Mouse (Mus musculus) forelimb bud, embryonic 11.5 days (tissue): ENCODE measurements around the gene Espl1.
"Not testable (repeated sequence)": the region's sequence is repeated elsewhere in the genome, so short reads cannot be mapped to it uniquely, and the experiment has no call there.

Experiments used
- DNase-seq: peaks from one replicate; pipeline ENCODE4 v3.0.0-alpha.2; 2012; ENCODE audit warnings: low read depth, low spot score

Gene Espl1

DNA sequence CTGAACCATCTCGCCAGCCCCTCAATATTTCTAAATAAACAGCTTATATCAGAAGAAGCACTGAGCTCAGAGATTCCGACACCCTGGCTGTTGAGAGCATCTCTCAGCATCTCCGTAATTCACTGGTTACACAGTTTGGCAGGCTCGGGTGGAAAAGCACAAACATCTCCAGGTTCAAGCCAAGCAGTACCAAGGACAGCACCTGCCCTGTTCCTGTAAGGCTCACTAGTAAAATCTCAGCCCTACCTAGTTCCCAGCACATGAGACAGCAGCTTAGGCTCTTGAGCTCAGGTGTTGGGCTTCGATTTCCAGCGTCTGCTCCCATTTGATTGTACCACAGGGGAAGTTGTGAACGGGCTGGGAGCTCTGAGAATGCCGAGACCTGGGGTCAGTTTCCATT lies 39.2 kb downstream of the Espl1 start:
- no peak for DNase-seq

DNA sequence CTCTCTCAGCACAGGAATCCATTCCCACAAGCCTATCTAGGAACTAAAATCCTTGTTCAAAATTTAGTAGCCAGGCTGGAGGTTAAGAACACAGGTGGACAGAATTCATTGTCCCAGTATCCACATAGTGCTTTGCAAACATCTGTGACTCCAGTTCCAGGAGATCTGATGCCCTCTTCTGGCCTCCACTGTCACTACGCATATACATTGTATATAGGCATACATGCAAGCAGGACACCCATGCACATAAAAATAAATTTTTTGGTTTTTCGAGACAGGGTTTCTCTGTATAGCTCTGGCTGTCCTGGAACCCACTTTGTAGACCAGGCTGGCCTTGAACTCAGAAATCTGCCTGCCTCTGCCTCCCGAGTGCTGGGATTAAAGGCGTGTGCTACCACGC lies 39.9 kb downstream of the Espl1 start:
- DNase-seq = not testable (repeated sequence)

DNA sequence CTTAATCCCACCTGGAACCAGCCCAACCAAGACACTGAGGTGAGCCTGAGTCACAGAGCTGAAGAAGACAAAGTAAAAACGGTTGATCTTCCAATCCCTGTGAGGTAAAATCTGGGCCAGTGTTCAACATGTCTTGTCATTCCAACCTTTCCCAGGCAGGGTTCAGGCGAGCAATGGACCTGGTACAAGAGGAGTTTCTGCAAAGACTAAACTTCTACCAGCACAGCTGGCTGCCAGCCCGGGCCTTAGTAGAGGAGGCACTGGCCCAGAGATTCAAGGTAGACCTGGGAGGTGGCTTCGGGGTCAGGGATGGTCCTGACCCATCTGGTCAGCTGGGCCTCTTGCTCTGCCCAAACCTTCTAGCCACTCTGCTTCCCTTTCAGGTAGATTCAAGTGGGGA lies 40.9 kb downstream of the Espl1 start:
- DNase-seq = no peak

DNA sequence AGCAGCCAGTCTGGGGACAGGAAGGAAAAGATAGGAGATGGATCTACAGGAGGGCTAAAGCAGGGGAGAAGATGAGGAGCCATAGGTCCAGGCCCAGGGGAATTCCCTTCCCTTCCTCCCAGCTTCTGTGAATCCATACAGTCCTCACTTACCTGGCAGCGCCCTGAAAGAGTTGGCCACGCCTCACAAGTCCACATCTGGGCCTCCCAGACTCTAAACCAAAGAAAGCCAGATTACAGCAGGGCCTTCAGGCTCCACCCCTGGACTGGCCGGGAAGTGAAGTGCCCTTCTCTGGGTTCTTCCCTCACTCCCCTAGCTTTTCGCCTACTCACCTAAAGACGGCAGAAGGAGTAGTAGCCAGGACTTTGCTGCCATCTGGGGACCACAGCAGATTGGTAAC lies 43.5 kb downstream of the Espl1 start:
- DNase-seq = no peak

DNA sequence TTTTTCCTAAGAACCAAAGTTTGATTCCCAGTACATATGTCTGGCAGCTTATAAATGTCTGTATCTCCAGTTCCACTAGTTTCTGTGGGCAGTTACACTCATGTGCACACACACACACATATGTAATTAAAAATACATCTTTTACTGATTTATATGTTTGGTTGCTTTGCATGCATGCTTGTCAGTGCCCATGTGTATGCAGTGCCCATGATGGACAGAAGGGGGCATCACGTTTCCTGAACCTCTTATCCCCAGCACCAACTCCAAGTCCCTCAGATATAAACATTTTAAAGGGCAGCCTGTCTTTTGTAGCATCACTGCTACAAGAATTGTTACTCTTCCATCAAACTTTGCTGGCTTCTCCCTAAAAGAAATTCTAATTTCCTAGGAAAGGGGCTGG lies 45.5 kb downstream of the Espl1 start:
- DNase-seq = peak; percentile 56

DNA sequence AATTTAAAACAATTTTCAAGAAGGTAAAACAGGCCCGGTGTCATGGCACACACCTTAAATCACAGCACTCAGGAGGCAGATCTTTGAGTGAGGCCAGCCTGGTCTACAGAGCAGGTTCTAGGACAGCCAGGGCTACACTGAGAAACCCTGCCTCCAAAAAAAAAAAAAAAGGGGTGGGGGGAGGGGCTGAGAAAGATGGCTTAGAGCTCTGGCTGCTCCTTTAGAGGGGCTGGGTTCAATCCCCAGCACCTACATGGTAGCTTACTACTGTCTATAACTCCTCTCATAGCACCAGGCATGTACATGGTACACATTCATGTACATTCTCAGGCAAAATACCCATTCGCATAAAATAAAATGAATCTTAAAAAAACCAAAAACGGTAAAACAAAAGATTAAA lies 48.4 kb downstream of the Espl1 start:
- no peak for DNase-seq

DNA sequence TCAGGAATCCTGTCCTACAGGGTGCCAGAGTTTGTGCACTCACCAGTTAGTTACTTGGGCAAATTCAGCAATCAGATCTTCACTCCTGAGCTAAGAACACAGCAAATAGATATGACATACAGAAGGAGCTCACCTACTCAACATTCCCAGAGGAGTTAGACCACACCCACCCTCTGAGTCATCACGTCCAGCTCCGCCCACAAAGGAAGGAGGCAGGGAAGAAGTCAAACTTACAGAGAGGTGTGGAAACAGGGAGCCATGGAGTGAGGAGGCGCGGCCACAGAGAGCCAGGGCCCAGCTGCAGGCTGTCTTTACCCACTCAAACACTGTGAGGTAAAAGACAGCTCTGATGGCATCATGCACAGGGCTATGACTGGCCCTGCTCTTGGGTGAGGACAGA lies 50.4 kb downstream of the Espl1 start:
- no peak for DNase-seq

DNA sequence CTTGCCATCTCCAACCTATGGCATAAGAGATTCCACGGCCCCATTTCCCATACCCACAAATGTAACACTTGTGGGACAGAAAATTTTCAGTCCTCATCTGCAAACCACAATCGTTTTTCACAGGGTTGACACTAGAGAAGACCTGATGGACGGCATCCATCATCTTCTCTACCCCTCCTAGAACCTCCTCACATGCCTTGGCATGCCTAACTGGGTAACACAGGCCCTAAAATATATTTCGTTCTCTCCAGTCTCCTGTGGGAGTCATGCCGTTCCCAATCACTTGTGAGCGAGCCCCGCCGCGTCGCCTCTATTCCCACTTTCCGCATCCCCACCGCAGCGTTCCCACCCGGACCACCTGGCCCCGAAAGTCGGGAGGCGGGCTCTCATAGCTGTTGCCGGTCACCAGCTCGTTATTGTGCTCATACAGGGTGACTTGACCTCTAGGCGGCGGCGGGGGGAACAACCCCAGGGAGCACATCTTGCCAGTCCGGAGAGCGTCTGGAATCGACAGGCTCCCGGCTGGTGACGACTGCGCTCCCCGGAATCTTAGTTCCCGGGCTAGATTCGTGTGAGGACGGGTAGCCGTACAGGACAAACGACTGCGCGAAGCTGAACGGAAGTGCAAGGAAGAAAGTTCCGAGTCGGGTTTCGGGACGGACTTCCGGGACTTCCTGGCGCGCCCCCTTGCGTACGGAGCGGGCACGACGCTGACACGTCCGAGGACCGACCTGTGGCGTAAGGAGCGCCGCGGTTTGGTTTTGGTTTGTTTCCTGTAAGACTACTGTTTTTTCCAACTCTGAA lies 54.3 kb downstream of the Espl1 start, which contains the start of gene Aaas:
Gene Aaas, minus strand, starts transcription at position 634 of the 804 bp plus-strand sequence.
- peak; percentile 96 for DNase-seq

DNA sequence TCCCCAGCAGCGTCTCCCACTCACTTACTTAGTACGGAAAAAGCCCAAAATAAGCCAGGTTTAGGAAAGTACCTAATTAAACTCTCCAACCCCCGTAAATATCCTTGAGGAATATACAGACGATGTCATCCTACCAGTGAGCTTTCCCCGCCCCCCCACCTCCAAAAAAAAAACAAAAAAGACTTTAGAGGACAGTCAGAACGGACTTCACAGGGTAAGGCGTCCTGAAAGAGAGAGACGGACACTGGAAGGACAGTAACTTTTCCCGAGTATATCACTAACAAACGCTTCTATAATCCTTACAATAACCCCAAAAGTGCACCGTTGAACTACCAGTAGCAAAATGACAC lies 54.9 kb downstream of the Espl1 start:
- no peak for DNase-seq

DNA sequence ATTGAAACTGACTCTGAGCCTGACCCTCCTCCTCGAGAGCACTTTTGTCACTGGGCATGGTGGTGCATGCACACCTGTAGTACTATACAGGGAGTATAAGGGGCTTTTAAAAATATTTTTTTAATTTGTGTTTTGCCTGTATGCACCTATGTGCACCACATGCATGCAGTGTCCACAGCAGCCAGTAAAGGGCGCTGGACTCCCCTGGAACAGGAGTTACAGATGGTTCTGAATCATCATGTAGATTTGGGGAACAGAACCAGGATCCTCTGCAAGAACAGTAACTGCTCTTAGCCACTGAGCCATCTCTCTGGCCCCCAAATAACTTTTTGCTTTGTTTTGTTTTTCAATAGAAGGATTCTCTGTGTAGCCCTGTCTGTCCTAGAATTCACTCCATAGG lies 56.1 kb downstream of the Espl1 start:
- no peak for DNase-seq

DNA sequence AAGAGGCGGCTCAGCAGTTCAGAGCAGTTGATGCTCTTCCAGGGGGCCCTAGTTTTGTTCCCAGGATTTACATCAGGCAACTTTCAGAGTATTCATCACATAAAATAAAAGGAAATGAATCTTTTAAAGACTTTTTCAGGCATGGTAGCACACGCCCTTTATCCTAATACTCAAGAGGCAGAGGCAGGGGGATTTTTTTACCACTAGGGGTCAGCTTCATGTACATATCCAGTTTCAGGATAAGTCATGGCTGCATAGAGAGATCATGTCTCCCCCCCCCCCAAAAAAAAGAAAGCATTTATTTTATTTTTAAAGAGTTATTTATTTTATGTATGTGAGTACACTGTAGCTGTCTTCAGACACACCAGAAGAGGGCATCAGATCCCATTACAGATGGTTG lies 57.9 kb downstream of the Espl1 start:
- no peak for DNase-seq

DNA sequence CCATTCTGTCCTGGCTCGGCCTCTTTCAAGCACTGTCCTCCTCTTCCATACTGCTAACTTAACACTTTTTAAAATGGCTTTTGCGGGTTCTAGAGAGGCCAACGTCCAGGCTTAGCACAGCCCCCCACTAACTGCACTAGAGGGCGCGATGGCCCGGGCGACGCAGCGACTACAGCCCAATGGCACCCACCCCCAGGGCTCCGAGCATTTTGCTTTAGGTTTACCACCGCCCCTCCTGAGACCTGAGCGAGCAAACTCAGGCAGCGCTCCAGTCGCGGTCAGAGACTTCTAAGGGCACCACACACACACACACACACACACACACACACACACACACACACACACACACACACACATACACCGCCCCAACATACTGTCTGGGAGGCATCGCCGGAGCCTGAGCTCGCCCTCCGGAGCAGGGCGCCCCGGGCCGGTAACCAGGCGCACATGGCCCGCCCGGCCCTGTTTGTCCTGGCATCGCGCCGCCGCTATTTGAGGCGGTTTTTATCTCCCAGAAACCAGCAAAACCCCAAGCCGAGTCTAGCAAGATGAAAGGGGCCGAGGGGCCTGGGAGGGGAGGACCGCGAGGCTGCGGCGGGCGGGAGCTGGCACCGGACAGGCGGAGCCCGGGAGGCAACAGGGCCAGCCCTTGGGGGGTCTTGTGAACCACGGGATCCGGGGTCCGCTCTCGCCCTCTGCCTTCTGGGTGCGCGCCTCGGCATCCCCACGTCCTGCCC lies 59.2 kb downstream of the Espl1 start:
- peak; percentile 61 for DNase-seq

DNA sequence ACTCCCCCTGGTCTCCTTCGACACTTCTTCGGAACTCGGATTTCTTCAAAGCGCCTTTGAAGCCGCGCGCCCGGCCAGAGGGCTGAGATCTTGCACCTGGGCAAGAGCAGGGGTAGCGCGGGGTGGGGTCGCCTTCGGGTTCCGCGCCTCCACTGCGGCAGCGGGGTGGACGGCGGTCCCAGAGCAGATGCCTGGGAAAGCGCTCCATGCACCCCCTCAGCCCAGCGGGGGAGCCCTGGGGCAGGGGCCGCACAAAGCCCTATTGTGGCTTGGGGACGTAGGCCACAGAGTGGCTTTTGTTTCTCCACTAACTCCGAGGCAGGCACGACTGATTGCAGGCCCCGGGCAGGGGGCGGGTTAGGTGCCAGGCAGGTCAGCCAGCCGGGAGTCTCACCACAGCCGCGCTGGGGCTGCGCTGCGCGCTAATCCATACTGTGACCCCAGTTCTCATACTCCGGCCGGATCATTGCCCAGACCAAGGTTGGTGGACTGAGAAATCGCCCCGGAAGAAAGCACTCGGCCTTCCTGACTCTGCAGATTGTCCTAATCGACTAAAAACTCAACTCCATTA lies 59.9 kb downstream of the Espl1 start:
- peak; percentile 72 for DNase-seq

DNA sequence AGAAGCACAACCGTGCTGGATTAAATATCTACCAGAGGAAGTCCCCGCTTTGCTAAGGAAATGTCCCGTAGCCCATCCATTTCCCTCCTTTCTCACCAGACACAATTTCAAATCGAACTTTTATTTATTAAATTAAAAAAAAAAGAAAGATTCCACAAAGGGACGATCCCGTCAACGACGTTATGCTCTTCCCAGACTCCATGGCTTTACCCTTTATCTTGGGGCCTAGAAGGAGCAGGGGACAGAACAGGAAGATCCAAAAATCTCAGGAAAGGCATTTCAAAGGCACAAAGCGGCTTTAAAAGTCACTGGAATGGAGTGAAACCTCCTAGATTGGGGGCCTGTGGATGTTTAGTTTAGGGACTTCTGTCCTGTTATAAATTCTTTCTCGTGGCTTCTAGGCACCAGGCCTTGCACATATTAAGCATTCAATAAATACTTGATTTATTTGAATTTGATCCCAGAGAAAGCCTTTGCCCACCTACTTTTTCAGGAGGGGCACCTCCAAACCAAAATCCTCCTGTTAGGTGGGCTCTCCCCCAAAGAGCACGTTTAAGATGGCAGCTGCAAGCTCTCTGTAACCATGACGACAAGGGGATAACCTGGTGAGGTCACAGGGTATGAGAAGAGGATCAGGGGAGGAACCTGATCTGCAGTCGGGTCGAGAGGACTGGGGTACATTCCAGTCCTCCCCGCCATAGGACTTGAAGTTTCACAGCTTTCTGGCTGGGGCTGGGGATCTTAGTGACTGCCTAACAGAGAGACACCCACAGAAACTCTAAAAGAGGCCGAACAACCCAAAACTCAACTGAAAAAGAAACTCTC lies 60.6 kb downstream of the Espl1 start:
- DNase-seq = no peak

DNA sequence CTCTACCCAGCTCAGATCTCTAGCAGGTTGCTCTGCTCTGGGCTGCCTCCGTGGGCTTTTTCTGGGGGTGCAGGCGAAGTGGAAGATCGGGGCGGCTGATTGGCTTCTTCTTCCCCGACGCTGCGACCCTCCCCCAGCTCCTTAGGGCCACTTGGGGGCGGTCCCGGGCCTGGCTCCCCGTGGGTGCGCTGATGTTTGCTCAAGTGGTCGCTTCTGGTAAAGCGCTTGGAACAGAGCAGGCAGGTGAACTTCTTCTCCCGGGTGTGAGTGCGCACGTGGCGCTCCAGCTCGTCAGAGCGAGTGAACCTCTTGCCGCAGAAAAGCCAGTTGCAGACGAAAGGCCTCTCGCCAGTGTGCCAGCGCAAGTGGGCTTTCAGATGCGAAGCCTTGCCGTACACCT lies 62.1 kb downstream of the Espl1 start:
- peak; percentile 58 for DNase-seq

DNA sequence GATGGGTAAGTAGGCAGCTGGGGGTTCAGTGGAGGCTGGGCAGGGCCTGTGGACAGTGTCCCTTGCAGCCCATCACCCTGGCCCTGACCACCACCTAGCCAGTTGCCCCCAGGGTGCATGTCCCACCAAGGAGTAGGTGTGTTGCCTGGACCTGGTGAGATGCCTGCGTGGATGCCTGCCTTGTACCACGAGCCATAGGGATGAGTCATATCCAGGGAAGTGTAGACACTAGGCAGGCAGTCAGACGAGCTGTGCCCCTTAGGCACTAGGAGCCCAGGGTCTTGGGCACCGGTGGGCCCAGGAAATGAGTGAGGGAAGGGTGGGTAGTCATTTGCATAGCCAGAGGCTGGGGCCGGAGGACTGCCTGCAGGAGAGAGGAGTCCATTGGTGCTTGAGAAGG lies 62.8 kb downstream of the Espl1 start:
- DNase-seq = no peak

DNA sequence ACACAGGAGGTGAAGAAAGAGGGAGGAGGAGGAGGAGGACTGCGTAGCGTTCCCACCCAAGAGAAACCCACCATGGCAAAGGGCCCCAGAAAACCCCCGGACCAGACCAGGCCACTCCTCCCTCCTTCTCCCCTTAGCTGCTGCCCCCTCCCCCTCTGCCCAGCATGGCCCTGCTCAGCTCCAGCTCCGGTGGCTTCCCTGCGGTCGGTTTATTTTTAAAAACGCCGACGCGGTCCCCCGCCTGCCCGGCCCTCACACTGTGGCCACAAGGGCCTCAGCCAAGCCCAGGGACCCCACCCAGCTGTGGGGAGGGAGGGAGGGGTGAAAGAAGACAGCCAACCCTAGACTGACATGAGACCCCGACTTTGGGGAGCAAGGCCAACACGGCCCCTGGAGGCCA lies 66.6 kb downstream of the Espl1 start:
- DNase-seq = no peak

DNA sequence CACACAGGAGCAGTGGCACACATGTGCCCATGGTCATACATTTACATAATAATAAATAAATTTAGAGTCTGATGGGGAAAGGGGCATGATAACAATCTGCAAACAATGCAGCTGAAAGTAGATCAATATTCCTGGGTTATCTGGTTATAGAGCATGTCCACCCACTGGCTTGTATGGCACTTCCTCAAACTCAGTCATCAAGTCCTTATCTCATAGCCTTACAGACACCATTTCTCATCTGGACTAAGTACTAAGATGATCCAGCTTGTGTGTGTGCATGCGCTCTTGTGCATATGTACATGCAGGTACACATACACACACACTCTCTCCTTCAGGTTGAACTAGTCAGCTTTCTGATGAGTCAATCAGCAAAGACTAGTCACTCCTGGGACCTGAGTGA lies 68.6 kb downstream of the Espl1 start:
- no peak for DNase-seq

DNA sequence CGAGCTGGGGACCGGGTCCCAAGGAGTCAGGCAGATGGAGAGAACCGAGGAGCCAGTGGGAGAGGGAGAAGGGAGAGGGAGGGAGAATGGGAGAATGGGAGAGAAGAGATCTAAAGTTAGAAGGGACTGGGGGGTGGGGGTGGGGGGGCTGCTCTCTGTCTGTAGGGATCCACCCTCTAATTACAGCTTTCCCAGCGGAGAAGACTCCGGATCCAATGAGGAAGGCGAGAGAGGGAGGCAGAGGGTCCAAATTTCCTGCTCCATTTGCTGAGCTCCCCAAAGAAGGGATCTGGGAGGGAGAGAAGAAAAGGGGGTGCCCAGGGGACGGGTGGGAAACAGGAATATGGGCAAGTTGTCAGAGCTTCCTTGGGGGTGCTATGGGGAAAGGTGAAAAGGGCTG lies 70.2 kb downstream of the Espl1 start:
- no peak for DNase-seq

DNA sequence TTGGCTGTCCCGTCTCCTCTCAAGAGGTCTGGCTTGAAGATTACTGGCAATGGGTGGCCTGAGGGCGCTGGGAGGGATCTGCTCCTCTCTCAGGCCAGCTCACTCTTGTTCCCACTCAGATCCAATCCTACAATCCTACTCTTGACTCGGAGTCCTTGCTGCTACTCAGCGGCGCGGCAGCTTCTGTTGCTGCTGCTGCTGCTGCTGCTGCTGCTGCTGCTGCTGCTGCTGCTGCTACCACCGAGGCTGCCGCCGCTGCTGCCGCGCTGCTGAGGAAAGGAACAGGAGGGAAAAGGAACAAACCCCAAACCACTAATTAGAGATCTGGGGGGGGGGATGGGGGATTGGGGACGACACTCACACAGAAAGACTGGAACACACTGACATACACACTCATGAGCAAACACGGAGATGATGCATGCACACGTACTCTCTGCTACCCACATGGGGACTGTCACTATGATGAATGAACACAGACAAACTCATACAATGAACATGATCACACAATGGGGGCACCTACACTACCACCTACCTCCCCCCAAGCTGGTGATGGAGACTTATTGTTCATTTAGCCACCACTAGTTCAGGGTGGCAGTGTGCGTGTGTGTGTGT lies 70.8 kb downstream of the Espl1 start, which contains the start of gene Sp7:
Gene Sp7, minus strand, starts transcription at position 450 of the 612 bp plus-strand sequence.
- DNase-seq = no peak

DNA sequence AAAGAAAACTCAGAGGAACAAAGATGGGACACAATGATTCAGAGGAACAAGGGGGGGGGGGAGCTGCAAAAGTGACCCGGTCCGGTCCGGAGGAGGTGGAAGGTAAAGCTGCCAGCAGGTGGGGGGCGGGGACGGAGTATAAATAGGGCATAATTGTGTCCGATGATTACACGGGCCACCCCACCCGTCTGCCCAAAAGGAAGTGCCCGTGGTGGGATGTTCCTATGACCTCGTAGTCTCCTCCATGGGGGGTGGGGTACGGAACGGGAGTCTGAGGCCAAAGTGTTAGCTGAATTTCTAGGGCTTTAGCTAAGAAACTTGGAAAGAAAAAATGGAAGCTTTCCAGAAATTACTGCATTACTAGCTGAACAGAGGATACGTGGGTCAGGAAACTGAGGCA lies 73.9 kb downstream of the Espl1 start:
- DNase-seq = no peak

DNA sequence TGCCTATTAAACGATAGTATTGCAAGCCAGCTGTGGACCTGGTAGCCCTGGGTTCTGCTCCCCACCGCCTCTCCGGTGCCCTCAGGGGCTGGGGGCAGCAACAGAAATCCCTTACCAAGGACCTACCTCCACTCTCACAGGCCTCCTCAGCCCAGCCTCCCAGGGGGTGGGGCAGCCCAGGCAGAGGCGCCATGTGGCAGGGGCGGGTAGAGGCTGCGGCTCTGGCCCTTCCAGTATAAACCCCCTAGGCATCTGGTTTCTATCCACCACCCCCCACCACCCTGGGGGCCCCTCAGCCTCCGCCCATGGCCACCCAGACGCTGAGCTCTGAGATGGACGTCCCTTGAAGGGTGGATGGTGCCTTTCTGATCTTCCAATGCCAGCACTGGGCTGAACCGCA lies 74.7 kb downstream of the Espl1 start:
- DNase-seq = no peak
